Mouse (Mus musculus) liver, adult 2 months (tissue): ENCODE results near the gene Fgfr2.

ENCODE experiments used
- CTCF ChIP-seq: fragments of 200-500 bp; IDR thresholded peaks from 2 replicates; pipeline ENCODE4 v1.5.1; 2011; ENCODE audit warnings: low read depth, low read length, control low read depth
- POLR2A ChIP-seq: fragments of 200-500 bp; IDR thresholded peaks from 2 replicates; pipeline ENCODE4 v1.6.1; 2011; ENCODE audit warnings: low read length, control low read depth; ENCODE audit not compliant: insufficient read depth; ENCODE audit errors: extremely low read depth

- TF ChIP-seq CTCF (no peak), POLR2A (no peak)
These were observed 332.5 kb downstream of the Fgfr2 start for GRCm38 (mm10) chr7:132790447-132791219.
